Mouse (Mus musculus) spleen, adult 18-20 months (tissue): Measurements from ENCODE around the gene Chd3.

Experiments
- DNase-seq, 2 experiments: peaks; one replicate each; pipeline ENCODE4 v3.0.0; 2022; ENCODE audit warnings: mixed read lengths in 2 of 2

Chd3 gene

GRCm38 (mm10) chr11:69388680-69389079, 19.5 kb upstream of the Chd3 start:
- DNase-seq, result no peak

GRCm38 (mm10) chr11:69386758-69387157, 17.6 kb upstream of the Chd3 start:
- DNase-seq, result no peak

GRCm38 (mm10) chr11:69384979-69385378, 15.8 kb upstream of the Chd3 start:
- no peak for DNase-seq

GRCm38 (mm10) chr11:69382478-69383105, 13.4 kb upstream of the Chd3 start:
- no peak for DNase-seq

GRCm38 (mm10) chr11:69381356-69381755, 12.2 kb upstream of the Chd3 start:
- no peak for DNase-seq

- no peak for DNase-seq
Observed at GRCm38 (mm10) chr11:69379600-69379999, 10.4 kb upstream of the Chd3 start.

GRCm38 (mm10) chr11:69377766-69378165, 8.6 kb upstream of the Chd3 start:
- DNase-seq, result no peak

GRCm38 (mm10) chr11:69375646-69376045, 6.4 kb upstream of the Chd3 start:
- no peak for DNase-seq

- DNase-seq, result no peak
Observed at GRCm38 (mm10) chr11:69373223-69373965, 4.2 kb upstream of the Chd3 start.

- no peak for DNase-seq
Observed at GRCm38 (mm10) chr11:69372780-69373170, 3.6 kb upstream of the Chd3 start.

GRCm38 (mm10) chr11:69372056-69372779, 3.0 kb upstream of the Chd3 start:
- no peak for DNase-seq

- DNase-seq, result no peak
Observed at GRCm38 (mm10) chr11:69371601-69372000, 2.4 kb upstream of the Chd3 start.

- no peak for DNase-seq
Observed at GRCm38 (mm10) chr11:69370817-69371215, 1.6 kb upstream of the Chd3 start.

GRCm38 (mm10) chr11:69369990-69370816, 997 bp upstream of the Chd3 start:
- no peak for DNase-seq

GRCm38 (mm10) chr11:69368356-69369214, 621 bp downstream of the Chd3 start:
- DNase-seq, result peak; percentile 48 to 61

GRCm38 (mm10) chr11:69367616-69368355, 1.4 kb downstream of the Chd3 start:
- DNase-seq, result peak; percentile 48 to 50

GRCm38 (mm10) chr11:69366855-69367615, 2.2 kb downstream of the Chd3 start:
- DNase-seq, result peak in 1 of 2 experiments; percentile 46

GRCm38 (mm10) chr11:69366157-69366854, 2.9 kb downstream of the Chd3 start:
- peak; percentile 84 to 87 for DNase-seq

GRCm38 (mm10) chr11:69365722-69366121, 3.5 kb downstream of the Chd3 start:
- DNase-seq, result no peak

- peak; percentile 44 to 53 for DNase-seq
Observed at GRCm38 (mm10) chr11:69364910-69365309, 4.3 kb downstream of the Chd3 start.
